Mouse (Mus musculus) neutrophil, adult 83 days (primary cell): ENCODE data around the gene Mastl. TPM values are rescaled to one million over a fixed set of nuclear protein-coding genes. Genes with fewer than 3 reads are reported as not detected.

Experiments used
- total RNA-seq, 2 experiments: library from RNA; stranded (reverse); gene quantifications; one replicate each; pipeline ENCODE4 v1.2.4; 2023

The Mastl gene
- 1 to 10 TPM; 8.2 to 9.8 TPM for total RNA-seq

DNA sequence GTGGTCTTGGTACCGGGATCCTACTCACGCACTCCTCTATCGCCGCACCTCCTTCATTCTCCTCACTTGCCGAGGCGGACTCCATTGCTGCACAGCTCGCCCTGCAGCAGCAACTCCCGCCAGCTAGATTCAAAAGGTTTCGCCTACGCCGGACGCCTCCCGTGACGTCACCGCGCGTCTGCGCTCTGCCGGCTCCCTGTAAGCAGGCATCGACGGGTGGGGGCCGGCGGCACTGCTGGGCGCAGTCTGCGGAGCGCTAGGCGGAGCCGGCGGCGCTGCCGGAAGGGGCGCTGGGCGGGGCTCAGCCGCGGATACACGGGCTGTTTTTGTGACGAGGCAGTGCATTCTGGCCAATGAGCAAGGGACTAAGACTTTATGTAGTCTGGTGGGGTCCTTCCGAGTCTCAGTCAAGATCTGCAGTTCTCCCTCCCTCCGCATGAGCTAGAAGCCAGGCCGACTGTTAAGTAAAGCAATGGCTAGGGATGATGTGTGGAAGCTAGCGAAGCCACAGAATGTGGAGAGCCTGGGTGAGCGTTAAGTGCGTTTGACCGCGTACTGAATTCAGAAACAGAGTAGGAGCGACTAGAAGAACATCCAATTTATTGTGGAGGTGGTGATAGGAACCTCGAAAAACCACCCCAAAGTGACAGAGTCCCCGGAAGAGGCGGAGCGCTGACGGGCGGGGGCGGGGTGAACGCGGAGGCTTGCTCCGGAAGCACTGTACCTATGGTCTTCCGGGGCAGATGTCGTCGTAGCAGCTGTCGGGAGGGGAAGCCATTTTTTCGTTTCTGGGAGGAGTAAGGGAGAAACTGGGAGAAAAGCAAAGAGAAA is at the start of gene Mastl, which contains the start of gene Yme1l1:
Mastl (minus strand) TSS at position 248 of the 831 bp plus-strand sequence.
Yme1l1 (plus strand) TSS at position 593 of the 831 bp plus-strand sequence.

DNA sequence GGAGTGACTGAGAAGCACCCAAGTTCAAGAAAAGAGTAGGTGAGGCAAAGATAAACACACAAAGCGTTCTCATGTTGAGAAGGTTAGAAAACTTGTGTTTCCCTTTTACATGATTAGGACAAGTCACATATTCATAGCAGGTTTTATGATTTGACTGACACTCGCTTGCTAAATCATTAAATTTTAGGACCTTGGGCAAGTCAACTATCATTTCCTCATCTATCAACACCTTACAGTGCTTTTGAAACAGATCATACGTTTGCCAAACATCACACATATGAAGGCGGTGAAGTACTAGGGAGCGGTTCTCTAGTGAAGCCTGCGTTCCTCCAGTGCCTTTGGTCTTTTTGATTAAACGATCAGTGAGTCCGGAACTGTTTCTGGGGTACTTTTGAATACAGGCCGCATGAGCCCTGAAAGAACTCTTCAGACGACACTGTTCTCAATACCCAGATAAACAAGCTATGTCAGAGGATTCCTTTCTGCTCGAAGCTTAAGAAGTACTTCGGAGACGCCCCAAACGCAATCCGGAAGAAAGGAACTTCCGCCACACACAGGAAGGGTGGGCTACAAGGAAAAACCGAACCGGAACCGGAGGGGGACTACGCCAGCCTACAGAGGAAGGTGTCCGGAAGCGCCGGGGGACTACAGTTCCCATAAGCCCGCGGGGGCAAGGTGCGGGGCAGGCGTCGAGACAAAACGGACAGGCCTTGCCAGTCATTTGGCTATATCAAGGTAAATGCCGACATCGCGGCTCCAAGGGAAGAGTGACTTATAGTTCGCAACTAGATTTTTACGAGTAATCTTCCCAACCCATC is 88.1 kb downstream of the Mastl start, which contains the start of gene Acbd5:
Acbd5 (plus strand) TSS at position 616 of the 818 bp plus-strand sequence.

Other genes starting within 250 kb of the Mastl start
- gene Abi1, start 115.8 kb downstream of the Mastl start, total RNA-seq, result 100 to 1,000 TPM; 125 to 149 TPM
- gene Acbd5, start 87.9 kb downstream of the Mastl start, total RNA-seq, result 10 to 100 TPM; 29.2 to 30.8 TPM
- 10 to 100 TPM; 80.3 to 86.9 TPM for gene Yme1l1, start 345 bp upstream of the Mastl start, total RNA-seq
- gene 4931423N10Rik, start 51.5 kb upstream of the Mastl start, total RNA-seq, result not detected
- gene Nxph2, start 165.2 kb upstream of the Mastl start, total RNA-seq, result not detected